Mouse (Mus musculus) macrophage (primary cell): ENCODE results near the gene Tspan4. TPM values are rescaled to one million over a fixed set of nuclear protein-coding genes. Genes with fewer than 3 reads are reported as not detected.
A peak's percentile ranks its signal among the peaks of the same experiment; 100 is the strongest.

ENCODE experiments used
- H3K27ac ChIP-seq: fragments of 350-480 bp; formaldehyde crosslinking; 2 replicates; pipeline ENCODE4 v1.9.0; 2021
- H3K36me3 ChIP-seq: fragments of 350-480 bp; formaldehyde crosslinking; 2 replicates; pipeline ENCODE4 v1.9.0; 2021; ENCODE audit errors: inconsistent target
- H3K4me3 ChIP-seq: fragments of 350-480 bp; formaldehyde crosslinking; 2 replicates; pipeline ENCODE4 v1.9.0; 2021; ENCODE audit errors: inconsistent target
- H3K79me2 ChIP-seq: fragments of 350-480 bp; formaldehyde crosslinking; 2 replicates; pipeline ENCODE4 v1.9.0; 2021; ENCODE audit errors: inconsistent target
- WGBS: methylation state at CpG from one replicate; pipeline ENCODE4 v1.1.7; 2026; ENCODE audit warnings: inconsistent platforms; ENCODE audit not compliant: missing documents; 5-methylcytosine and 5-hydroxymethylcytosine counted together
- polyA plus RNA-seq: library from polyadenylated mRNA; stranded (reverse); fragments of 250-400 nt; gene quantifications from 3 replicates; pipeline ENCODE4 v1.2.4, GENCODE M21; 2018; ENCODE audit warnings: inconsistent platforms

Gene Tspan4
- polyA plus RNA-seq, 1 experiment from 2014 or later: 48.8 TPM

DNA sequence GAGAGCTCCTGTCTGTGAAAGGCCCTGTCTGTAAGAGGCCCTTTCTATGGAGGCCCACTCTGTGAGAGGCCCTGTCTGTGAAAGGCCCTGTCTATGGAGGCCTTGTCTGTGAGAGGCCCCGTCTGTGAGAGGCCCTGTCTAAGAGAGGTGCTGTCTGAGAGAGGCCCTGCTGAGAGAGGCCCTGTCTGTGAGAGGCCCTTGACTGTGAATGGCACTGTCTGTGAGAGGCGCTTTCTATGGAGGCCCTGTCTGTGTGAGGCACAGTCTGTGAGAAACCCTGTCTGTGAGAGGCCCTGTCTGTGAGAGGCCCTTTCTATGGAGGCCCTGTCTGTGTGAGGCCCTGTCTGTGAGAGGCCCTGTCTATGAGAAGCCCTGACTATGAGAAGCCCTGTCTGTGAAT, 31.2 kb downstream of the Tspan4 start:
- 100% methylated on average over 2 of the region's 2 CpGs for WGBS
- Histone ChIP-seq H3K36me3 (peaks cover 19% of the 10 kb centered on the region; the same call in 1 of the 2 replicates), H3K4me3 (no peak overlapping the region), H3K79me2 (no peaks in the 10 kb centered on the region), H3K27ac (no peak overlapping the region)

DNA sequence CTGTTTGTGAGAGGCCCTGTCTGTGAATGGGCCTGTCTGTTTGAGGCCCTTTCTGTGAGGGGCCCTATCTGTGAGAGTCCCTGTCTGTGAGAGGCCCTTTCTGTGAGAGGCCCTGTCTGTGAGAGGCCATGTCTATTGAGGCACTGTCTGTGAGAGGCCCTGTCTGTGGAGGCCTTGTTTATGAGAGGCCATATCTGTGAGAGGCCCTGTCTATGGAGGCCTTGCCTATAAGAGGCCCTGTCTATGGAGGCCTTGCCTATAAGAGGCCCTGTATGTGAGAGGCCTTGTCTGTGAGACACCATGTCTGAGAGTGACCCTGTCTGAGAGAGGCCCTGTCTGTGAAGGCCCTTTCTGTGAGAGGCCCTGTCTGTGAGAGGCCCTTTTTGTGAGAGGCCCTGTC, 33.1 kb downstream of the Tspan4 start:
- H3K27ac ChIP-seq: no peak overlapping the region
- H3K79me2 ChIP-seq: no peaks in the 10 kb centered on the region
- H3K36me3 ChIP-seq: peaks cover 13% of the 10 kb centered on the region; the same call in 1 of the 2 replicates
- H3K4me3 ChIP-seq: no peak overlapping the region

DNA sequence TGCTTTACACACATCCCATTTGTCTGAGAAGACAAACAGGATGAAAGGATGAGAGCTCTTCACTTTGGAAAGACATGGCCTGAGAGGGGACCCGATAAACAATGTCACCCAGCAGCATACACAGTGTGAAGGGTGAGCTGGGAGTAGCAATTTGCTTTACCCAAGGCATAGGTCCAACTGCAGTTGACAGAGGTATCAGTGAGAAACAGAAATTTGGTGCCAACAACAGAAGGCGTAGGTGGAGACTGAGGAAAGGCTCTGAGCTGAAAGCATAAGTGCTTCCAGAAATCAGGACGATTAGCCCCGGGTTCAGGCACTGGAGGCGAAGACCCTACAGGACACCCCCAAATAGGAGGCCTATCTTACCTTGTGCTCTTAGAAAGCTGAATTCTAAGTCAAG, 35.2 kb downstream of the Tspan4 start:
- H3K36me3 ChIP-seq: peaks cover 13% of the 10 kb centered on the region; the same call in 1 of the 2 replicates
- WGBS: 100% methylated on average over 5 of the region's 5 CpGs
- H3K79me2 ChIP-seq: no peaks in the 10 kb centered on the region
- H3K4me3 ChIP-seq: no peak overlapping the region
- no peak overlapping the region for H3K27ac ChIP-seq

DNA sequence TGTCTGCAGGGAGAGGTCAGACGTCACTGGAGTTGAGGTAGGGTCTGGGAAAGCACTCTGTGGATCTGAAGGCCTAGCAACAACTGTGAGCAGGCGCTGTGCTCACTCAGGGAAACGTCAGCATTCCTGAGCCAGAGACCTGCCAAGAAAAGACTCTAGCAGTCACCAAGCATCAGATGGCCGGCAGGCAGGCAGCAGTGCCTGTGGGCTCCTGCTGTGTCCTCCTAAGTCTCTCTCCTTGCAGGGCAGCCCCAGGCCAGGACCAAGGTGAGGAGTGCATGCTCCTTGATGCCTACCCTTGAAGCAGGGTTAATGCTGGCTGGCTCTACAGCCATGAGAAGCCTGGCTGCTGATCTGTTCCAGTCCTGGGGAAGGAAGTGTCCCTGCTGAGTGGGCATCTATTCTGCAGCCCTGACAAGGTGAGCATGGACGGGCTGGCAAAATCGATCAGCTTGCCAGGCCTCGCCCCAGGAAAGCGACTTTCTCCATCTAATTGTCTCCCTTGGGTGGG, 35.7 kb downstream of the Tspan4 start:
- 96% methylated on average over 8 of the region's 8 CpGs for WGBS
- no peak overlapping the region for H3K4me3 ChIP-seq
- peaks cover 13% of the 10 kb centered on the region; the same call in 1 of the 2 replicates for H3K36me3 ChIP-seq
- no peak overlapping the region for H3K27ac ChIP-seq
- no peaks in the 10 kb centered on the region for H3K79me2 ChIP-seq

DNA sequence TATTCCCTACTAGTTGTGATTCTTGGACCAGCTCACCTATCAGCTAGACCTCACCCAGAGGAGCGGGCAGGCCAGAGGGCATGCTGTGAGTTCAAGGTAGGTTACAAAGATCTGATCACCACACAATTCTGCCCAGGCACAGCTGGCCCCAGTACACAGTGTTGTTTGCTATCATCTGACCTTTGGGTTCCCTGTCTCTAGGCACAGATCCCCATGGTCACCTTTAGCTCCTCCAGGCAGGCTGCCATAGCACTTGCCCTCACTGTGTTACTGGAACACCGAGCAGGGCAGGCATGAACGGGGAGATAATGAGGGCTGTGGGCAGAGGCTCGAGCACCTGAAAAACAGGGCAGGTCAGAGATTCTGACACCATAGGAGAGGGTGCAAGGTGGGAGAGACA, 42.6 kb downstream of the Tspan4 start:
- Histone ChIP-seq H3K27ac (no peak overlapping the region), H3K36me3 (peaks cover 45% of the 10 kb centered on the region; the same call in 1 of the 2 replicates)
- 100% methylated on average over 4 of the region's 4 CpGs for WGBS

DNA sequence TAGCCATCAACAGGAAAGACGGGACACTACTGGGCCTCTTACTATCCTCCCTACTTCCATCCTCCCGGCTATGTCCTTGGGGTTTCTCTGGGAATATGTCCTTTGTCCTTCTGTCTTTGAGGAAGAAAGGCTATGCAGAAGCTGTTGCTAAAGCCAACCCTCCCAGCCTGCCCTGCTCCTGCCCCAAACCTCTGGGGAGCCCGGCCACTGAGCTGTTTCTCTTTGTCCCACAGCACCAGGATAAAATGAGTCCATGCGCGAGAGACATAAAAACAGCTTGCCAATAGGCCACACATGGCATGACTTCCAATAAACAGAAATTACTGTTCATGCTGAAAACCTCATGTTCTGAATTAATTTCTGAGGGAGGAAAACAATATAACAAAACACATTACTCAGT, 43.3 kb downstream of the Tspan4 start:
- H3K4me3 ChIP-seq: no peak overlapping the region
- peaks cover 46% of the 10 kb centered on the region; the same call in 1 of the 2 replicates for H3K36me3 ChIP-seq
- 94% methylated on average over 5 of the region's 5 CpGs for WGBS
- H3K27ac ChIP-seq: no peak overlapping the region
- H3K79me2 ChIP-seq: no peaks in the 10 kb centered on the region

More for the DNA sequence above, 42.6 kb downstream of the Tspan4 start:
- Histone ChIP-seq H3K4me3 (no peak overlapping the region), H3K79me2 (no peaks in the 10 kb centered on the region)

DNA sequence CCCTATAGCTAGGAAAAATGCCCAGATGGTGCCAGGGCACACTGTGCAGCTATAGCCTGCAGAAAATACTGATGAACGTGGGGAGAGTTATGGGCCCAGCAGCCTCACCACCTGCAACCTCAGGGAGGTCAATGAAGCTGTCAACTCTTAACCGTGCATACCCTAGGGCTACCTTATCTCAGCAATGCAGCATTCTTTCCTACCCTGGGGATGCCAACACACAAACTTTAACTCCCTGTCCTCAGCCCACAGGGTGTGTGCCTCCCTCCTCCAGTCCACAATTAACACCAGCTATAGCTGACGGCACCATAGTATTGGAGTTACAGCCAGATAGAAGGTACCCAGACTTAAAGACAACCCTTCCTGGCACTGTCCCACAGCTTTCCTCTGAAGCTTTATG, 43.9 kb downstream of the Tspan4 start:
- H3K36me3 ChIP-seq: peaks cover 46% of the 10 kb centered on the region; the same call in 1 of the 2 replicates
- H3K27ac ChIP-seq: no peak overlapping the region
- no peaks in the 10 kb centered on the region for H3K79me2 ChIP-seq

DNA sequence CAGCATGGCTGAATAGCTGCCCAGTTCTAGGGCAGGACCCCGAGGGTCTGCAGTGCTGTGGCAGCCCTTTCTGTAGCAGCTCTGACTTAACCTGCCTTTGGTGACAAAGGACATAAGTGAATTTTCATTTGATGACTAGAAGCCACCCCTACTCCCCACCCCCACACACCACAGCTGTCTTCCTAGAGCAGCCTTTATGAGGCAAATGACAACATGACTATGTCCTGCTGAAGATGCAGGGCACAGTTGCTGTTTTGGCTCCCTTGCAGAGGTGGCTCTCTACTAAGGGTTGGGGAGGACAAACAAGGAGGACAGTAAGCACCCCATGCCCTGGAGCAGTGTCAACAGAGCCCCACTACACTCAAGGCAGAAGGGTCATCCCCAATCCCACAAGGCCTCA, 44.8 kb downstream of the Tspan4 start:
- H3K27ac ChIP-seq: no peak overlapping the region
- H3K79me2 ChIP-seq: no peaks in the 10 kb centered on the region
- H3K36me3 ChIP-seq: peaks cover 46% of the 10 kb centered on the region; the same call in 1 of the 2 replicates
- H3K4me3 ChIP-seq: no peak overlapping the region
- 100% methylated on average over 1 of the region's 1 CpGs for WGBS

More for the DNA sequence above, 43.9 kb downstream of the Tspan4 start:
- no peak overlapping the region for H3K4me3 ChIP-seq
- 95% methylated on average over 3 of the region's 3 CpGs for WGBS

DNA sequence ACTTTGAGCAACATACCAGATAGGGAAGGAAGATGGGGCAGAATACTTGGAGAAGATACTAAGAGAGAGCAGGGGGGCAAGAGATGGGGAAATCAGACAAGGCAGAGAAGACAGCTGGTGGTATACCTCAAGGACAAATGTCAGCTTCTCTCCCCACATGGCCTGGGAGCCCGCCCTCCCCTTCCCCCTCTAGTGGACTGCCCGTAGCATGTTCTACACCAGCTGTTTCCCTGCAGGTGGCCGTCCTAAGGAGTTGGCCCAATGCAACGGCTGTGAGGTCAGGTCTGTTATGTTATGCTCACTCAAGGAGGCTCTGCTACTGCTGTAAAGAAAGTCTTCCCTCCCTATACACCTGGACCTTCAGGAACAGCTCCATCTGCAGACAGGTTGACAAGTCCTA, 48.0 kb downstream of the Tspan4 start:
- peaks cover 54% of the 10 kb centered on the region for H3K36me3 ChIP-seq
- no peak overlapping the region for H3K27ac ChIP-seq
- no peak overlapping the region for H3K4me3 ChIP-seq
- 76% methylated on average over 4 of the region's 4 CpGs for WGBS
- no peaks in the 10 kb centered on the region for H3K79me2 ChIP-seq

DNA sequence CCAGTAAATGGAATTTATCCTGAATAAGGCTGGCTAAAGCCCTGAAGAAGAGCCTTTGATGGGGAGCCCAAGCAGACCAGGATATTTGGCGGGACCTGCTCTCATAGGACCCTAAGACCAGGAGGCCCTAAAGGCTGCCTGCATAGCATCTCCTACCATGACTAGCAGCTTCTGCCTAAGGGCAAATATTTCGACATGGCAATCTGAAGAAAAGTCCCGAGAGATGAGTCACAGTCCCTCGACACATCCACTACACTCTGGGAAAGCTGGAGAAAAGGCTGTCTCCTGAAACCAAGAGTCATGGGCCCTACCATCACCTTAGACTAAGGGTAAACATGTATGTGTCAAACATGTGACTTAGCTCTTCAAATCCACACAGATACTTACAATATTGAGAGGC, 49.2 kb downstream of the Tspan4 start:
- Histone ChIP-seq H3K4me3 (no peak overlapping the region), H3K27ac (no peak overlapping the region), H3K36me3 (peaks cover 52% of the 10 kb centered on the region), H3K79me2 (no peaks in the 10 kb centered on the region)
- WGBS: 82% methylated on average over 4 of the region's 4 CpGs

DNA sequence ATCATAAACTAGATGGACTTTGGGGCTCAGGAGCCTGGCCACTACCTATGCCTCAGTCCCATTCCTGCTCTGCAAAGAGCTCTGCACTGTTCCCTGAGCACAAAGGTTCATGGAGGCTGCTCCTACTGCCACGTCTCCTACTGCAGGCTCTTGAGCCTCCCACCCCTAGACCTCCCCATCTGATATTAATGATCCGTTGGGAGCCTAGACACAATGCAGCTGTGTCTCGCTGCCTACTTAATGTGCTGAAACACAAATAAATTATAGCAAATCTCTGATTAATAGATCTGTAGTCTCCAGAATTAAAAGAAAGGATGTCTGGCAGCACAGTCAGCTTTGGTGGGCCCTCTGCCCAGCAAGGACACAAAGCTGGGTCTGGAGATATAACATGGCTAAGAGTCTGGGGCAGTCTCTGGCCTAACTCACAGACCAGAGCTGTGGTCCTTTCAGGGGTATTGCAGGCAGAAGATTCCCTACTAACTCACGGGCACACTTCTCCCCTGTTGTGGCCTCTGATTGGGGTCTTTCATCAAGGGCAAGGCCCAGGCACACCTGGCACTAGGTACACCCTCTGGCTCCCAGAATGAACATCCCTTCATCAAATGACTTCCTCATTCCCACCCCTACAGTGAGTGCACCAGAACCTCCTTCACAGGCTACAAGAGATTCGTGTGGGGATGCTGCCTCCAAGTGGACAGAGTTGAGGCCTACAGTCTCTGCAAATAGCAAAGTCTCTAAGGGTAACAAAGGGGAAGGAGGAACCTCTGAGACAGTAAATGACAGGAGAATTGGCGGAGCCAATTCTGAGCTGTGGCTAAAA, 49.9 kb downstream of the Tspan4 start:
- peaks cover 57% of the 10 kb centered on the region for H3K36me3 ChIP-seq
- WGBS: 67% methylated on average over 6 of the region's 6 CpGs

DNA sequence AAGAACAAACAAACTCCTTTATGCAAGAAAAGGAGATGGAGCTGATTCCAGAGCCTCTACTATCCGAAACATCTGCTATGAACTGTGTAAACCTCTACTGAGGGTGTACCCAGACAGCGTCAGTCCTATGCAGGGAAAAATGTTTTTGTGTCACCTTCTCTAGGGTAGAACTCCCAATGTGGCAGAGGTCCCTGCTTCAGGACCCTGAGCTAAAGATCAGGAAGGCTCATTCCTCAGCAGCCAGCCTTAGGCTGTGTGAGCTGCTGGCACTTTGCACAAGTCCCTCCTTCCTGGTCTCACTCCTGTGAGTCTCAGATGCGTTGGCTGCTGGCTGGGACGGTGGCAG, 50.5 kb downstream of the Tspan4 start:
- Histone ChIP-seq H3K36me3 (peaks cover 53% of the 10 kb centered on the region), H3K27ac (no peak overlapping the region), H3K79me2 (no peaks in the 10 kb centered on the region), H3K4me3 (no peak overlapping the region)
- WGBS: 97% methylated on average over 4 of the region's 4 CpGs

More for the DNA sequence above, 49.9 kb downstream of the Tspan4 start:
- no peak overlapping the region for H3K27ac ChIP-seq
- no peaks in the 10 kb centered on the region for H3K79me2 ChIP-seq
- no peak overlapping the region for H3K4me3 ChIP-seq

DNA sequence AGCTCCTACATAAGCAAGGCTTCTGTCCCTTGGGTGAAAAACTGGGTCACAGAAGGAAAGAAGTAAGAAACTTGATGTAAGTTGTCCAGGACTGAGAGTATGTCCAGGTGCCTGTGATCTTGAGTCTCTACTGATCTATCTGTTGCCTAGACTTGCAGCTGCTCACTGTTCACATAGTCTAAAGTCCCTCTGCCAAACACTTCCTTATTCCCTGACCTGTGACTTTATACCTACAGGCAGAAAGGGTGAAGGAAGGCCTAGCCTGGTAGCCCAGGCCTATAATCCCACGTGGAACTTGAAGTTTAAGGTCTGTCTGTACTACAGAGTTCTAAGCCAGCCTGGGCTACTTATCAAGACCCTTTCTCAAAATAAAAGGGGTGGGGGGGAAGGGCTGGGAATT, 60.5 kb downstream of the Tspan4 start:
- H3K27ac ChIP-seq: no peak overlapping the region
- no peaks in the 10 kb centered on the region for H3K36me3 ChIP-seq
- peaks cover 27% of the 10 kb centered on the region for H3K79me2 ChIP-seq
- no peak overlapping the region for H3K4me3 ChIP-seq
- WGBS: 73% methylated on average over 1 of the region's 1 CpGs

DNA sequence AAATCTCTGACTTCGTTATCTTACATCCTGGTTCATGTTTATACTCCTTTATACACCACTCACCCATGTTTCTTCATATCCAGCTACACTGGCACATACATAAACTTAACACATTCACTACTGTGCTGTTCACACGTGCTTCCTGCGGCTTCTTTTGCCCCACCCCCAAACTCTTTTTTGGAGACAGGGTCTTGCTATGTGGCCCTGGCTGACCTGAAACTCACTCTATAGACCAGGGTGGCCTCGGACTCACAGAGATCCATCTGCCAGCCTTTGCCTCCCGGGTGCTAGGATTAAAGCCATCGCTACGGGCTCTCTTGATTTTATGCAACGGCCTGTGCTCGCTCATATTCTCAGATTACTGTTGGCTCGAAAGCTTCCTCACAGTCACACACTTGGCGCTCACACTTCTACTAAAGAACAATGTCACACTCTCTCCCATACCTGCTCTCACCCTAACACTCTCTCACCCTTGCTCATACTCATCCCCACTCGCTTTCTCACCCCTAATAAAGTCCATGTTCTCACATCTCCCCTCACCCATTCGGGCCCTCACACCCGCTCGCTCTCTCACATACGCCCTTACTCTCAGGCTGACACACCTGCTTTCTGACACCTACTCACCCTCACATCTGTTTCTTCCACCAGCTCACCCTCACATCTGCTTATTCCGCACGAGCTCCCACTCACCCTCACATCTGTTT, 64.0 kb downstream of the Tspan4 start:
- H3K4me3 ChIP-seq: peak overlapping the region; percentile 95
- 11% methylated on average over 18 of the region's 18 CpGs for WGBS
- no peaks in the 10 kb centered on the region for H3K36me3 ChIP-seq
- H3K79me2 ChIP-seq: peaks cover 27% of the 10 kb centered on the region
- peak overlapping the region; percentile 98 for H3K27ac ChIP-seq
